Mouse (Mus musculus) mouse trophoblast stem cell (cell line): ENCODE results near the gene Guk1.

Experiments used
- in situ Hi-C, 2 experiments: fragments of 300-500 bp; cut with MseI, MboI; formaldehyde crosslinking; loops; 2 replicates in 1 of 2; 3 replicates in 1 of 2; pipeline ENCODE4 v1.15.1; 2025

Guk1 gene

GRCm38 (mm10) chr11:59163255-59164236 is 28.5 kb downstream of the Guk1 start, which contains the start of gene Iba57:
TSS of gene Iba57 (minus strand) at chr11:59163739.
- in situ Hi-C loops, result no loop called here

GRCm38 (mm10) chr11:59162443-59163254 is 29.4 kb downstream of the Guk1 start:
- in situ Hi-C loops, result no loop called here

- in situ Hi-C loops, result no loop called here
Measured at GRCm38 (mm10) chr11:59161398-59161797, 30.6 kb downstream of the Guk1 start.

- in situ Hi-C loops, result no loop called here
Measured at GRCm38 (mm10) chr11:59159558-59159957, 32.5 kb downstream of the Guk1 start.

GRCm38 (mm10) chr11:59159099-59159498 is 32.9 kb downstream of the Guk1 start:
- in situ Hi-C loops, result no loop called here

- in situ Hi-C loops, result no loop called here
Measured at GRCm38 (mm10) chr11:59155900-59156299, 36.1 kb downstream of the Guk1 start.

- in situ Hi-C loops, result no loop called here
Measured at GRCm38 (mm10) chr11:59154220-59154619, 37.8 kb downstream of the Guk1 start.

GRCm38 (mm10) chr11:59151729-59152128 is 40.3 kb downstream of the Guk1 start:
- in situ Hi-C loops, result no loop called here

- in situ Hi-C loops, result loop anchor here in 1 of 2 experiments (5.0 kb wide), 1 partner anchor 47 kb away; no protein-coding TSS in a partner anchor
Measured at GRCm38 (mm10) chr11:59149302-59149701, 42.7 kb downstream of the Guk1 start.

GRCm38 (mm10) chr11:59142962-59143361 is 49.0 kb downstream of the Guk1 start:
- in situ Hi-C loops, result no loop called here

GRCm38 (mm10) chr11:59141772-59142370 is 50.1 kb downstream of the Guk1 start:
- in situ Hi-C loops, result no loop called here

- in situ Hi-C loops, result no loop called here
Measured at GRCm38 (mm10) chr11:59138537-59139486, 53.2 kb downstream of the Guk1 start.

- in situ Hi-C loops, result no loop called here
Measured at GRCm38 (mm10) chr11:59136994-59137706, 54.9 kb downstream of the Guk1 start.

- in situ Hi-C loops, result no loop called here
Measured at GRCm38 (mm10) chr11:59135904-59136452, 56.0 kb downstream of the Guk1 start, which contains the start of gene Obscn. TSS of gene Obscn (minus strand) at chr11:59136402.

GRCm38 (mm10) chr11:59135051-59135820 is 56.8 kb downstream of the Guk1 start:
- in situ Hi-C loops, result no loop called here

GRCm38 (mm10) chr11:59134373-59134997 is 57.5 kb downstream of the Guk1 start:
- in situ Hi-C loops, result no loop called here
